Mouse (Mus musculus) splenic B cell, adult 2 months (primary cell): ENCODE data around the gene Coq2.

Experiments used
- DNase-seq: peaks from one replicate; pipeline ENCODE4 v3.0.0-alpha.2; 2011; ENCODE audit warnings: low read depth, low spot score
- H3K27me3 ChIP-seq: 2 replicates; pipeline ENCODE4 v1.6.1; 2012; ENCODE audit warnings: mild to moderate bottlenecking, low read length, moderate library complexity, mixed read lengths; ENCODE audit not compliant: control insufficient read depth, poor library complexity, insufficient read depth, severe bottlenecking
- H3K36me3 ChIP-seq: 2 replicates; pipeline ENCODE4 v1.6.1; 2012; ENCODE audit warnings: mild to moderate bottlenecking, low read length, moderate library complexity, mixed read lengths; ENCODE audit not compliant: control insufficient read depth, poor library complexity, insufficient read depth, severe bottlenecking

The Coq2 gene

DNA sequence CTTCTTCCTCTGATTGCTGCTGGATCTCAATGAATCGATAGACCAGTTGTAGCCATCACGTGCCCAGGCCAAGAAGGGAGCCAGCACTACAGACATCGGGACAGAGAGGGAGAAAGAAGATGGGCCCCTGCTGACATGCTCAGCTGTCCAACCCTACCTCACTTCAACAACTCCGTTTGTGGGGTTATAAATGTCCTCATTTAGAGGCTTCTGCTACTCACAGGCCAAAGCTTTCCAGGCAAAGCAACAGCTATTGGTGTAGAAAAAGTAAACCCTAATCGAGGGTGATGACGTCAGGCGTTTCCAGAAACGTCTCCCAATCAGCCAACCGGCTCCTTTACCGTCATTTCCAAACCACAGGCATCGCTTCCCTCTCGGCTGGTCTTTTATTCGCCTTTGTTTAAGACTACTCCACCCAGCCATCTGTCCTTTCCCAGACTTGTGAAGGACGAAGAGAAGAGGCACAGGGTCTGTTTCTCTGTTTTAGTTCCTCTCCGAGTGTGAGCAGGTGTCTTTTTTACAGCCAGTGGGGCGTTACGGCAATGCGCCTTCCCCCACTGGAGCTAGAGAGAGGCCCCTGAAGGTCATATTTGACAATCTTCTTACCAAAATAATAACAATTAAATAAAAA, 5.1 kb upstream of the Coq2 start:
- Histone ChIP-seq H3K36me3 (no peaks in the 10 kb centered on the region), H3K27me3 (no peaks in the 10 kb centered on the region)
- DNase-seq = peak; percentile 88

GRCm38 (mm10) chr5:100673745-100674486, 1.0 kb downstream of the Coq2 start:
- DNase-seq = peak; percentile 86
- peaks cover 2% of the 10 kb centered on the region; the same call in 1 of the 2 replicates for H3K36me3 ChIP-seq
- H3K27me3 ChIP-seq = no peaks in the 10 kb centered on the region

- no peaks in the 10 kb centered on the region for H3K27me3 ChIP-seq
- H3K36me3 ChIP-seq = peaks cover 2% of the 10 kb centered on the region; the same call in 1 of the 2 replicates
- no peak for DNase-seq
Measured at GRCm38 (mm10) chr5:100672403-100672802, 2.5 kb downstream of the Coq2 start.

DNA sequence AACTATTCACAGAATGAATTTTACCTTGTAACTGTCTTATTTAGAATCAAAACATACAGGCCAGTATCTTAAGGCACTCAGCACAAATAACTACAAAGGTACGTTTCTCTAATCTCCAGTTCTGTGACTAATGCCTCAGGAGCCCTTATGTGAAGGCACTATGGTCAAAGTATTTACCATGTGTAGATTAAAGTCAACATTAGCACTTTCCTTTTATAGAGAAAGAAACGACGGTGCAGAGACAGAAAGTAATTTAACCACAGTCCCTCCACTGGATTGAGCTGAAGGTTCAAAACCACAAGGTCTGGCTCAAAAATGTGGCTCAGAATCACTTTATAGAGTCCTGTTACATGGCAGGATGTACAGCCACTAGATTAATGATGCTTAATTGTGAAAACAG, 3.0 kb downstream of the Coq2 start:
- DNase-seq = no peak
- Histone ChIP-seq H3K36me3 (peaks cover 2% of the 10 kb centered on the region; the same call in 1 of the 2 replicates), H3K27me3 (no peaks in the 10 kb centered on the region)

DNA sequence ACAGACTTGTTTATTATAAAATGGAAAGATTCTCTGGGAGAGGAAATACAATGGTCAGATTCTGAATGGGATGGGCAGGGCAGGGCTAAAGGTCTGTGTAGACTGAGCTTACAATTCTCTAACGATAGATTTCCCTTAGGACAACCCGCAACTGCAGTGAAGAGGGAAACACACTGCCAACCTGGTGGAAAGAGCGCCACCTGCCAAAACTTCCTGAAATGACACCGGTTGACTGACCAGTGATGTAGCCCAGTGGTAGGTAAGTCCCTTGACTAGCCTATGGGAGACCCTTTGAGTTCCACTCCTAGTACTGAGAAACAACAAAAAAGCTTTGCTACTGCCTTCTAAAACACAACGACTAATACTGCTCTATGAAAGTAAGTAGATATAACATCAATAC, 3.5 kb downstream of the Coq2 start:
- H3K27me3 ChIP-seq = no peaks in the 10 kb centered on the region
- peak; percentile 70 for DNase-seq

DNA sequence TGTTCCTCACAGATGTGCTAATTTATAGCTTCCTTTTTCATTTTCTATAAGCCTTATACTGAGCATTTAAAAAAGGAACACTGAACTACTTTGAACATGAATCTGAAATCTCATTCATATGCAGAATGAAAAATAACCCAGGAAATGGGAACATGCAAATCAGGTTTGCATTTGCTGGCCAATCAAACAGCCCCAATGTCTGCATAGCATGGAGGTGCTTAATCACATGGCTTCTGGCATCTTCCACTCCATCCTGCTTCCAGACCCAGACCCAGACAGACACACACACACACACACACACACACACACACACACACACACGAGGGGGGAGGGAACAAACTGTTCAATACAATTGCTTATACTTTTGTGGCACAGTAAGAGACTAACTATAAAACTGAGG, 8.0 kb downstream of the Coq2 start:
- DNase-seq = no peak
- peaks cover 5% of the 10 kb centered on the region for H3K36me3 ChIP-seq
- H3K27me3 ChIP-seq = no peaks in the 10 kb centered on the region

More for the DNA sequence above, 3.5 kb downstream of the Coq2 start:
- H3K36me3 ChIP-seq = peaks cover 2% of the 10 kb centered on the region; the same call in 1 of the 2 replicates

GRCm38 (mm10) chr5:100663854-100664253, 11.1 kb downstream of the Coq2 start:
- peak; percentile 88 for DNase-seq
- H3K36me3 ChIP-seq = peaks cover 5% of the 10 kb centered on the region; the same call in 1 of the 2 replicates
- H3K27me3 ChIP-seq = no peaks in the 10 kb centered on the region

DNA sequence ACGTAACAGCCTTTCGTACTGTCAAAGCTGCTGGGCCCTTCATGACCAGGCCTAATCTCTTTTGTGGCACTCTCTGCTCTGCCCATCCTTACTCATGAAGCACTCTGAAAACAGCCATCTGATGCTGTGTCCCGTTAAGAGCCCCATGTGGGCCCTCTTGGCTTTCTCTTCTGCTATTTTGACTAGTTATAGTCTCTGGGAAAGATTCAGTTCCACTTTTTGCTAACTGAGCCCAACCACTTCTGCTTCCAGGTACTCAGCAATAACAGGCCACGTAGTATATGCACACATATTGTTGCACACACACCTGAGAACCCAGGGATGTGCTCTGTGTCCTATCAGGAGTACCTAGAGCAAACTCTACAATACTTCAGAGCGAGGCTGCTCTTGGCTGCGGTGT, 11.9 kb downstream of the Coq2 start:
- H3K36me3 ChIP-seq = peaks cover 5% of the 10 kb centered on the region; the same call in 1 of the 2 replicates
- peak; percentile 90 for DNase-seq
- no peaks in the 10 kb centered on the region for H3K27me3 ChIP-seq

GRCm38 (mm10) chr5:100658460-100658859, 16.5 kb downstream of the Coq2 start:
- Histone ChIP-seq H3K27me3 (no peaks in the 10 kb centered on the region), H3K36me3 (peaks cover 2% of the 10 kb centered on the region; the same call in 1 of the 2 replicates)
- DNase-seq = no peak

DNA sequence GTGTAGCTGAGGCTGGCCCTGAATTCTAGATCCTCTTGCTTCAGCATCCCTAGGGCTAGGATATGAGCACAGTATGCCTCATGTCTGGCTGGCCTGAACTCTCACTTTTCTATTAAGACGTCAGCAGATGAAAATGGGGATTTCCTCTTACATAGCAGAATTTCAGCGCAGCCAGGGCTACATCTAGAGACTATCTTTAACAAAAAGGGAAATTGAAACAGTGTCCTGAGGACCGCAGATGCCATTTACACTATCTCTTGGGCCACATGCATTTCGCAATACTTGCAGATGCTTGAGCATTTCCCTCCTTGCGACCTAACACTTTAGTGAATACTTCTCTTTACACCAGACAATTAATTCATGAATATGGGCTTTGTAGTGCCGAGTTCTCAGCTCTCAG, 18.6 kb downstream of the Coq2 start:
- Histone ChIP-seq H3K27me3 (no peaks in the 10 kb centered on the region), H3K36me3 (peaks cover 2% of the 10 kb centered on the region; the same call in 1 of the 2 replicates)
- DNase-seq = peak; percentile 78

- DNase-seq = no peak
- H3K36me3 ChIP-seq = no peaks in the 10 kb centered on the region; the same call in 1 of the 2 replicates
- H3K27me3 ChIP-seq = no peaks in the 10 kb centered on the region
Measured at GRCm38 (mm10) chr5:100652327-100652726, 22.6 kb downstream of the Coq2 start.

- Histone ChIP-seq H3K27me3 (no peaks in the 10 kb centered on the region), H3K36me3 (no peaks in the 10 kb centered on the region; the same call in 1 of the 2 replicates)
- no peak for DNase-seq
Measured at GRCm38 (mm10) chr5:100651486-100651885, 23.5 kb downstream of the Coq2 start.

GRCm38 (mm10) chr5:100650969-100651368, 24.0 kb downstream of the Coq2 start:
- Histone ChIP-seq H3K36me3 (no peaks in the 10 kb centered on the region; the same call in 1 of the 2 replicates), H3K27me3 (no peaks in the 10 kb centered on the region)
- DNase-seq = no peak

DNA sequence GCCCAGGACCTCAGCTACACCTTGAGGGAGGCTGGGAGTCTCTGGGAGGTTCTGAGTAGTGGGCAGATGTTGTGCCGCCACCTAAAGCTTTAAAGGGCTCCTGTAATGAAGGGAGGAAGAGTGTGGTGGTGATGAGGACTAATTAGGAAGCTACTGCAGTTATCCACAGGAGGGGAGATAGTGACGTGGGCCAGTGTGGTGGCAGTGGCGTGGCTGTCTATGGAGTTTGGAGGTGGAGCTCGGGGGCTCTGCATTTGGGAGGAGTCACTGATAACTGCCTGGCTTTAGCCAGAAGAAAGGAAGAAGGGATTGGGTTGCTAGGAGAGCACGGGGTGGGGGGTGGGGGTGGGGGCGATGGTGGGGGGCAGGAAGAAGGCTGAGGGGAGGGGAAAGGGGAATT, 26.4 kb downstream of the Coq2 start:
- no peaks in the 10 kb centered on the region for H3K27me3 ChIP-seq
- no peaks in the 10 kb centered on the region for H3K36me3 ChIP-seq
- DNase-seq = no peak

DNA sequence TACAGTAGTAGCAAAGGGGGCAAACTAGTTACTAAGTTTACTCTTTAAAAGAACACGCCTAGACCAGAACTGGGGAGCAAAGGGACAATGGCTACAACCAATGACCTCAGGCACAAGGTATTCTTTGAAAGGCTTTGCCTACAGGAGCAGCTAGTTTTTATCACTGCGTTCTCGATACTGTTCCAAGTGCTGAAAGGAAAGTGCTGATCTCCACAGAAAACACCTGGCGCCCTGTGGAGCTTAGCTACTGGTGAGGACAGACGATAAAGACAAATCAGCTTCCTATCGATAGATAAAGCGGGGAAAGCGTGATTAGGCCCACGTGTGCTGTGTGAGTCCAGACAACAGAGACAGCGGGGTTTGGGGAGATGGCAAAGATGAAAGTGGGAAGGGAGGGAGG, 26.9 kb downstream of the Coq2 start:
- no peaks in the 10 kb centered on the region for H3K36me3 ChIP-seq
- H3K27me3 ChIP-seq = no peaks in the 10 kb centered on the region
- no peak for DNase-seq
